Mouse (Mus musculus) liver, embryonic 12.5 days (tissue): Measurements from ENCODE around the gene Mgst2. TPM values are rescaled to one million over a fixed set of nuclear protein-coding genes. Genes with fewer than 3 reads are reported as not detected.

ENCODE experiments used
- ATAC-seq: fragments of 200-750 bp; cut with Nextera tagmentation; 2 replicates; pipeline ENCODE4 v1.8.0; 2017; ENCODE audit warnings: moderate number of reproducible peaks, mild to moderate bottlenecking, moderate library complexity
- H3K27ac ChIP-seq: fragments of 300-500 bp; sonication (generic); 2 replicates; pipeline ENCODE4 v1.5.1; 2016; ENCODE audit warnings: mild to moderate bottlenecking
- H3K27me3 ChIP-seq: fragments of 300-500 bp; sonication (generic); replicated peaks from 2 replicates; pipeline ENCODE4 v1.6.1; 2016; ENCODE audit warnings: mild to moderate bottlenecking, moderate library complexity
- H3K36me3 ChIP-seq: fragments of 300-500 bp; sonication (generic); 2 replicates; pipeline ENCODE4 v1.6.1; 2016; ENCODE audit warnings: mild to moderate bottlenecking, moderate library complexity
- H3K4me1 ChIP-seq: fragments of 300-500 bp; sonication (generic); 2 replicates; pipeline ENCODE4 v1.6.1; 2016
- H3K4me2 ChIP-seq: fragments of 300-500 bp; sonication (generic); 2 replicates; pipeline ENCODE4 v1.6.1; 2016; ENCODE audit warnings: mild to moderate bottlenecking, moderate library complexity
- H3K4me3 ChIP-seq: fragments of 300-500 bp; sonication (generic); 2 replicates; pipeline ENCODE4 v1.5.1; 2016; ENCODE audit warnings: mild to moderate bottlenecking, moderate library complexity
- H3K9ac ChIP-seq: fragments of 300-500 bp; sonication (generic); 2 replicates; pipeline ENCODE4 v1.6.1; 2016; ENCODE audit warnings: mild to moderate bottlenecking, moderate library complexity
- H3K9me3 ChIP-seq: fragments of 300-500 bp; sonication (generic); replicated peaks from 2 replicates; pipeline ENCODE4 v1.6.1; 2016; ENCODE audit warnings: mild to moderate bottlenecking, moderate library complexity
- WGBS: fragments of 180-500 bp; shearing (Covaris S2); methylation state at CpG from one replicate; pipeline ENCODE4 v1.1.7; 2016; ENCODE audit not compliant: insufficient replicate concordance; 5-methylcytosine and 5-hydroxymethylcytosine counted together
- polyA plus RNA-seq: library from polyadenylated mRNA; unstranded; fragments of >200 nt; fragmentation: Nextera tagmentation; extraction: Ambion mirVana; gene quantifications from 2 replicates; pipeline ENCODE4 v1.2.1, GENCODE M21; 2016

Mgst2 gene
- polyA plus RNA-seq: 14.7 and 16.5 TPM in 2 replicates

GRCm38 (mm10) chr3:51660060-51660459, at the start of gene Mgst2:
Gene Mgst2 (plus strand): TSS chr3:51660360.
- H3K4me3 ChIP-seq: peak within 1 kb of the TSS; percentile 6; the same call in 1 of the 2 replicates
- no peak for ATAC-seq
- peaks cover 41% of the 10 kb centered on the region for H3K4me1 ChIP-seq
- WGBS: 59% methylated on average over 4 of the region's 4 CpGs
- H3K27me3 ChIP-seq: no peaks in the 10 kb centered on the region
- no peaks in the 10 kb centered on the region for H3K9me3 ChIP-seq
- H3K4me2 ChIP-seq: peak within 1 kb of the TSS; percentile 49
- H3K27ac ChIP-seq: peak within 1 kb of the TSS; percentile 66
- H3K9ac ChIP-seq: peak within 1 kb of the TSS; percentile 40; the same call in 1 of the 2 replicates
- H3K36me3 ChIP-seq: no peaks in the 10 kb centered on the region

- H3K9ac ChIP-seq: no peak overlapping the region; the same call in 1 of the 2 replicates
- no peak overlapping the region for H3K27ac ChIP-seq
Observed at GRCm38 (mm10) chr3:51611972-51612371, 48.2 kb upstream of the Mgst2 start.

GRCm38 (mm10) chr3:51612398-51613356, 47.5 kb upstream of the Mgst2 start:
- Histone ChIP-seq H3K9ac (no peak overlapping the region; the same call in 1 of the 2 replicates), H3K4me3 (no peak overlapping the region), H3K36me3 (no peaks in the 10 kb centered on the region), H3K9me3 (no peaks in the 10 kb centered on the region), H3K27me3 (no peaks in the 10 kb centered on the region), H3K27ac (no peak overlapping the region), H3K4me1 (peaks cover 15% of the 10 kb centered on the region), H3K4me2 (no peak overlapping the region; the same call in 1 of the 2 replicates)
- 58% methylated on average over 10 of the region's 10 CpGs for WGBS
- ATAC-seq: no peak; the same call in 1 of the 2 replicates

More at GRCm38 (mm10) chr3:51611972-51612371, 48.2 kb upstream of the Mgst2 start:
- Histone ChIP-seq H3K27me3 (no peaks in the 10 kb centered on the region), H3K9me3 (no peaks in the 10 kb centered on the region), H3K4me2 (no peak overlapping the region; the same call in 1 of the 2 replicates), H3K36me3 (no peaks in the 10 kb centered on the region), H3K4me3 (no peak overlapping the region), H3K4me1 (peaks cover 15% of the 10 kb centered on the region)
- peak; percentile 73 for ATAC-seq
- whole genome bisulfite sequencing: 5% methylated on average over 6 of the region's 6 CpGs

GRCm38 (mm10) chr3:51614278-51614677, 45.9 kb upstream of the Mgst2 start:
- H3K4me2 ChIP-seq: no peak overlapping the region
- WGBS: 68% methylated on average over 13 of the region's 13 CpGs
- no peaks in the 10 kb centered on the region for H3K27me3 ChIP-seq
- no peaks in the 10 kb centered on the region for H3K9me3 ChIP-seq
- H3K4me1 ChIP-seq: peaks cover 15% of the 10 kb centered on the region
- H3K9ac ChIP-seq: no peak overlapping the region
- no peak overlapping the region for H3K27ac ChIP-seq
- ATAC-seq: no peak
- H3K36me3 ChIP-seq: no peaks in the 10 kb centered on the region
- no peak overlapping the region for H3K4me3 ChIP-seq

- no peaks in the 10 kb centered on the region for H3K9me3 ChIP-seq
- no peaks in the 10 kb centered on the region for H3K36me3 ChIP-seq
- no peak overlapping the region for H3K27ac ChIP-seq
- H3K9ac ChIP-seq: no peak overlapping the region
- WGBS: 57% methylated on average over 2 of the region's 2 CpGs
- ATAC-seq: no peak
- H3K27me3 ChIP-seq: no peaks in the 10 kb centered on the region
- no peak overlapping the region for H3K4me2 ChIP-seq
- no peaks in the 10 kb centered on the region for H3K4me1 ChIP-seq
- no peak overlapping the region for H3K4me3 ChIP-seq
Observed at GRCm38 (mm10) chr3:51623956-51624355, 36.2 kb upstream of the Mgst2 start.

GRCm38 (mm10) chr3:51627741-51628140, 32.4 kb upstream of the Mgst2 start:
- Histone ChIP-seq H3K4me2 (no peak overlapping the region), H3K9me3 (peaks cover 4% of the 10 kb centered on the region; the same call in 1 of the 2 replicates), H3K27ac (no peak overlapping the region), H3K27me3 (no peaks in the 10 kb centered on the region), H3K36me3 (no peaks in the 10 kb centered on the region), H3K4me1 (no peaks in the 10 kb centered on the region), H3K4me3 (no peak overlapping the region), H3K9ac (no peak overlapping the region)
- 59% methylated on average over 3 of the region's 3 CpGs for WGBS
- ATAC-seq: no peak

- no peaks in the 10 kb centered on the region for H3K4me1 ChIP-seq
- H3K27ac ChIP-seq: no peak overlapping the region
- no peaks in the 10 kb centered on the region for H3K27me3 ChIP-seq
- H3K9ac ChIP-seq: no peak overlapping the region
- ATAC-seq: no peak
- H3K4me2 ChIP-seq: no peak overlapping the region
- no peaks in the 10 kb centered on the region for H3K36me3 ChIP-seq
- no peak overlapping the region for H3K4me3 ChIP-seq
- 50% methylated on average over 3 of the region's 3 CpGs for WGBS
- H3K9me3 ChIP-seq: peaks cover 4% of the 10 kb centered on the region; the same call in 1 of the 2 replicates
Observed at GRCm38 (mm10) chr3:51628977-51629376, 31.2 kb upstream of the Mgst2 start.

- ATAC-seq: no peak
- H3K9me3 ChIP-seq: peaks cover 4% of the 10 kb centered on the region; the same call in 1 of the 2 replicates
- H3K4me1 ChIP-seq: no peaks in the 10 kb centered on the region
- H3K4me3 ChIP-seq: no peak overlapping the region
- H3K27me3 ChIP-seq: no peaks in the 10 kb centered on the region
- no peaks in the 10 kb centered on the region for H3K36me3 ChIP-seq
- H3K9ac ChIP-seq: no peak overlapping the region
- H3K4me2 ChIP-seq: no peak overlapping the region
- 70% methylated on average over 1 of the region's 1 CpGs for WGBS
- no peak overlapping the region for H3K27ac ChIP-seq
Observed at GRCm38 (mm10) chr3:51630746-51631145, 29.4 kb upstream of the Mgst2 start.

GRCm38 (mm10) chr3:51631971-51632370, 28.2 kb upstream of the Mgst2 start:
- Histone ChIP-seq H3K27ac (no peak overlapping the region), H3K9me3 (peaks cover 4% of the 10 kb centered on the region; the same call in 1 of the 2 replicates), H3K4me1 (no peaks in the 10 kb centered on the region), H3K9ac (no peak overlapping the region), H3K27me3 (no peaks in the 10 kb centered on the region), H3K36me3 (no peaks in the 10 kb centered on the region), H3K4me2 (no peak overlapping the region), H3K4me3 (no peak overlapping the region)
- WGBS: 74% methylated on average over 4 of the region's 4 CpGs
- ATAC-seq: no peak

GRCm38 (mm10) chr3:51634451-51634850, 25.7 kb upstream of the Mgst2 start:
- no peak overlapping the region for H3K4me2 ChIP-seq
- WGBS: 70% methylated on average over 1 of the region's 1 CpGs
- ATAC-seq: no peak
- H3K4me1 ChIP-seq: no peaks in the 10 kb centered on the region
- H3K9me3 ChIP-seq: peaks cover 4% of the 10 kb centered on the region; the same call in 1 of the 2 replicates
- no peak overlapping the region for H3K27ac ChIP-seq
- H3K4me3 ChIP-seq: no peak overlapping the region
- no peak overlapping the region for H3K9ac ChIP-seq
- H3K27me3 ChIP-seq: no peaks in the 10 kb centered on the region
- no peaks in the 10 kb centered on the region for H3K36me3 ChIP-seq

- H3K27ac ChIP-seq: no peak overlapping the region
- no peak for ATAC-seq
- H3K36me3 ChIP-seq: no peaks in the 10 kb centered on the region
- H3K9me3 ChIP-seq: peaks cover 3% of the 10 kb centered on the region; the same call in 1 of the 2 replicates
- no peak overlapping the region for H3K4me3 ChIP-seq
- no peak overlapping the region for H3K9ac ChIP-seq
- no peak overlapping the region for H3K4me2 ChIP-seq
- WGBS: 56% methylated on average over 2 of the region's 2 CpGs
- no peaks in the 10 kb centered on the region for H3K27me3 ChIP-seq
- H3K4me1 ChIP-seq: no peaks in the 10 kb centered on the region
Observed at GRCm38 (mm10) chr3:51635960-51636359, 24.2 kb upstream of the Mgst2 start.

GRCm38 (mm10) chr3:51636700-51637099, 23.5 kb upstream of the Mgst2 start:
- Histone ChIP-seq H3K36me3 (no peaks in the 10 kb centered on the region), H3K4me1 (no peaks in the 10 kb centered on the region), H3K9me3 (no peaks in the 10 kb centered on the region), H3K9ac (no peak overlapping the region), H3K4me2 (peak overlapping the region; percentile 33), H3K4me3 (peak overlapping the region; percentile 34), H3K27me3 (no peaks in the 10 kb centered on the region), H3K27ac (no peak overlapping the region)
- ATAC-seq: no peak
- WGBS: 55% methylated on average over 20 of the region's 20 CpGs
